Mouse (Mus musculus): ENCODE measurements at regions not wholly inside any gene's neighbourhood (a gene's known extent, or its start where the extent isn't known, plus 50 kb on each side); places are given as distances from the start of the nearest gene placed in this dataset.

- DNase-seq = peak in 1 of 2 experiments; percentile 6
Measured at GRCm38 (mm10) chr5:79275346-79275745, 1744.6 kb upstream of the Adgrl3 start.

DNA sequence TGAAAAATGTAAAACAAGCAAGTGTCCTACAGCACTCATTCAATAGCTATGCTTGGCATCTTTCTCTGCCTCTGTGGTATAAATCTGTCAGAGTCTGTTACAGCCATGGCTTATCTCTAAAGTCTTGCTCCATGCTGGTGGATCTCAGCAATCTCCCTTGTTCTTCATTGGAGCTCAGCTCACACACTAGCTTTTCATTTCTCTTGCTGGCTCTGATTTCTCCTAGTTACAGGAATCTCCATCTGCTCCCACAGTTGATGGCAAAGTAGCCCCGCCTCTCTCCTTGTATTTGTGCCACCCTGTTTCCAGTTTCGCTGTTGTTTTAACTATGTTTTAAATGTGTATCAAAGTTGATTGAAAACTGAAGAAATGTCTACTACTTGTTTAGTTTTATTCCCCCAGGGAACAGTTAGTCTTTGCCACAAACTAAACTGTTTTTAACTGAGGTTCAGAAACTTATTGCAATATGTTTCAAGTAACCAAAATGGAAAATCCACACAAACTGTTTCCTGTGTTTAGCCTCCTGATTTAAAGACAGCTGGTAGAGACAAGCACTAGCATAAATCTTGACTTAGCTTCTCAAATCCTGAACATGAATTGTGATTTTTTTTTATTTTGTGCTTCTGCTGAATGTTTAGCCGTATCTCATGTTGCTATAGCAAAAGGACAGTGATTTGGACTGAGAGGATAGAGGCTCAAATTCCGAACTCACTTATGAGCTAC, 1719.8 kb upstream of the Adgrl3 start:
- no peak for DNase-seq

DNA sequence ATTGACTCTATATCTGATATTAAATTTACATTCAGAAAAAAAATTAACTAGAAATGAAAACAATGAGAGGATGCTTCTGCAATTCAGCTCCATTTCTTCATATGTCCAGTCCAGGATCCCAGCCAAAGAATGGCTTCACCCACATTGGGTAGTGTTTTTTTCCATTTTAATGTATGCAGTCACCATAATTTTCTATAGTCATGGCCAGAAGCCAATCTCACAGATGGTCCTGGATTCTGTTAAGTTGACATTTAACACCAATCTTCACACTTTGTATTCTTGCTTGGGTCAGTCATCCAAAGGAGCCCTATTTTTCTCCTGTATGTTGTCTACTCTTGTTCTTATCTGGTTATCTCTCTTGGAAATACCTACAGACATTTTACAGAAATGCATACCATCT, 1713.8 kb upstream of the Adgrl3 start:
- DNase-seq = peak; percentile 4 to 33

All from cerebellum, postnatal 25 days (tissue).